Mouse (Mus musculus) activated CD4-positive, CD25-positive, alpha-beta regulatory T cell, adult 4 months (primary cell): ENCODE results near the gene Atp8b4. TPM values are rescaled to one million over a fixed set of nuclear protein-coding genes. Genes with fewer than 3 reads are reported as not detected.

Experiments
- ATAC-seq: one replicate; pipeline ENCODE4 v1.8.0; 2017
- polyA plus RNA-seq, 2 experiments: library from polyadenylated mRNA; unstranded; fragments of 100-300 nt; shearing (Covaris generic); gene quantifications; one replicate each; pipeline ENCODE4 v1.2.1; 2017

Atp8b4 gene
- polyA plus RNA-seq, 2 experiments from 2014 or later = 1.4 to 2.8 TPM

DNA sequence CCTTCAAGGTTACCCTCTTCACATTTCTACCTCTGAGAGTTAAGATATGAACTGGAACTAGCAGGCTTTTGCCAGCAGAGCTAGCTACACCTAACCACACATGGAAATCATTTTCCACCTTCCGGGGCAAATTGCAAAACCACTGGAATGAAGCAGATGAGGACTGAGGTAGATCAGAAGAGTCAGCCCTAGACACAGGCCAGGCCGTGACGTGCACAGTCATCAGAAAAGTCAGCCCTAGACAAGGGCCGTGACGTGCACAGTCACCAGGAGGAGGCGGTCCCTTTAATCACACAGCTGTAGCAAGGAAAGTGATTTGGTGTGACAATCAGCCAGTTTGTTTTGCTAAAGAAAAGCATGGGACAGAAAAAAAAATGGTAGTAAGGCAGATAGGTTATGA, 216.4 kb downstream of the Atp8b4 start:
- no peak for ATAC-seq

- ATAC-seq = no peak
Observed at GRCm38 (mm10) chr2:126283086-126283485, 217.4 kb downstream of the Atp8b4 start.

- no peak for ATAC-seq
Observed at GRCm38 (mm10) chr2:126275511-126275910, 225.0 kb downstream of the Atp8b4 start.

- ATAC-seq = no peak
Observed at GRCm38 (mm10) chr2:126274826-126275405, 225.6 kb downstream of the Atp8b4 start.

GRCm38 (mm10) chr2:126274311-126274710, 226.2 kb downstream of the Atp8b4 start:
- no peak for ATAC-seq

Other genes starting within 250 kb of the Atp8b4 start
- not detected for gene Slc27a2, start 51.7 kb upstream of the Atp8b4 start, polyA plus RNA-seq
- gene Hdc, start 118.6 kb upstream of the Atp8b4 start, polyA plus RNA-seq = 1 to 10 TPM in 1 of 2 experiments, under 1 TPM in 1; 0.19 to 1.2 TPM
- gene Gabpb1, start 175.7 kb upstream of the Atp8b4 start, polyA plus RNA-seq = 10 to 100 TPM; 50.1 to 58.3 TPM
- gene Usp8, start 206.7 kb upstream of the Atp8b4 start, polyA plus RNA-seq = 10 to 100 TPM; 36.0 to 37.8 TPM